Mouse (Mus musculus): ENCODE data around the gene Mto1.
"Not testable (repeated sequence)": the region's sequence is repeated elsewhere in the genome, so short reads cannot be mapped to it uniquely, and the experiment has no call there.

The Mto1 gene

DNA sequence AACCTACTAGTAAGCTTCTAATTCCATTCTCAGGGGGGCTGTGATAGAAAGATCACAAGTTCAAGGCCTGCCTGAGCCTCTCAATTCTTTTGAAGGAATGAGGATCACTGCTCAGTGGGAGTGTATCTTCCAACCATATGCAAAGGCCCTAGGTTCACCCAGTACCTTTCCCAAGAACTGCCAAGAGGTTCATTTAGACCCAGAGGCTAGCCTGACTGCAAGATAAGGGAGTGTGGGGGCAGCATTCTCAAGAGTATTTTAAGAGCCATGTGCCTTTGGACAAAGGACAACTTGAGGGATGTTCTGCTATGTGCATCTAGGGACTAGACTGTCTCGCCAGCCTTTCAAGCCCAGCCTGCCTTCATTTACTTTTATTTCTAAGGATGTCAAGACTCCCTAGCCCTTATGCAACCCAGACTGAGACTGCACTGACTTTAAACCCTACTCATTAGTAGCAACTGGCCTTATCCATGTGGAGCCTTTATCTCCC is 28.6 kb downstream of the Mto1 start:
- no peak for DNase-seq

DNA sequence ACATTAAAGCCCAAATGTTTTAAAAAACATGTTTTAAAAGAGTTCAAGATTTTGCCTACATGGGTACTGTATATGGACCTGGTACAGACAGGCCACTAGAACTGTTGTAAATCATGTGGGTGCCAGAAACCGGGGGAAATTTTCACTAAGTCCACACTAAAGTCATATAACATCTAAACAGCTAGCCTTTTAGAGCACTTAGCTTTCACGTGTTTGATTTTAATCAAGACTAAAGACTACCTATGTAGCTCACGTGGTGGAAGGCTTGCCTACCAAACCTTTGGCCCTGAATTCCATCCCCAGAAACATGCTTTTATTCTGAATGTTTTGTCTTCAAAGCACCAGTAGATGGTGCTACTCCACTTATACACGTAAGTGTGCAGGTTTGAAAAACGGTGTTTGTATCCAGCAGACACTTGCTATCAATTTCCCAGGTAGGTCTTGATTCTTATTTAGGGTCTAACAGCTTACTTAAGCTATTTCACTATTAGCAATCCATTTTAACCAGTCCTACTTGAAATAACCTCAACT is 29.1 kb downstream of the Mto1 start:
- no peak for DNase-seq

DNA sequence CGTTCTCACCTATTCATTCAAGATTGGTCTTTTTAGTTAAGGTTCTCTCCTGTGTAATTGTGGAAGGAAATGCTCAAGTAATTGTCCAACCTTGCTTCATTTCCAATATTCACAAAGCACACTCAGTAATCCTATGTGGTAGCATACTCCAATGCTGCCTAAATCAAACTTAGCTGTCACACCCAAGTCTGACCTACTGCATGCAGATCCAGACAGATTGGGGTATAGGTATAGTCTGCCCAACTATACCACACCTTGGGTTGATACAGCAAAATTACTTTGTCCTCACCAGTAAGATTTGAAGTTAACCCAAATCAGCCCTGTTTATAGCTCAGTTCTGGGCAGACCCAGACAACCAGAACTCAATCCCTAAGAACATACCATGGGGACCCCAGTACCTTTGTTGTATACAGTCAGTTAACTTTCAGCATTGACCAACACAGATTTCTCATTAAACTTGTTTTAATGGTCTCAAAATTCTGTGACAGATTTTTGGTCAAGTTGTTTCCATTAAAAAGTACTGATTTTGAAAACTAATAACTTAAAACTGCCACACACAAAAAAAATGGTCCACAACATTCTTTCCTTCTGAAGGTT is 30.1 kb downstream of the Mto1 start:
- DNase-seq = not testable (repeated sequence)

DNA sequence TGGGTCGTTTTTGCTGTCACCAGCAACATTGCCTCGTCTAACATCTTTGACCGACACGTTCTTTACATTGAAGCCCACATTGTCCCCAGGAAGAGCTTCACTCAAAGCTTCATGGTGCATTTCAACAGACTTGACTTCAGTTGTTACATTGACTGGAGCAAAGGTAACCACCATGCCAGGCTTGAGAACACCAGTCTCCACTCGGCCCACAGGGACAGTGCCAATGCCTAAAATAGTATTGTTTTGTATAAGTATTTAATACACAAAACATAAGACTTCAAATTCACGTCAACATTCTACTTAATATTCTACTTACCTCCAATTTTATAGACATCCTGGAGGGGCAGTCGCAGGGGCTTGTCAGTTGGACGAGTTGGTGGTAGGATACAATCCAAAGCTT is 31.3 kb downstream of the Mto1 start:
- DNase-seq = not testable (repeated sequence)

DNA sequence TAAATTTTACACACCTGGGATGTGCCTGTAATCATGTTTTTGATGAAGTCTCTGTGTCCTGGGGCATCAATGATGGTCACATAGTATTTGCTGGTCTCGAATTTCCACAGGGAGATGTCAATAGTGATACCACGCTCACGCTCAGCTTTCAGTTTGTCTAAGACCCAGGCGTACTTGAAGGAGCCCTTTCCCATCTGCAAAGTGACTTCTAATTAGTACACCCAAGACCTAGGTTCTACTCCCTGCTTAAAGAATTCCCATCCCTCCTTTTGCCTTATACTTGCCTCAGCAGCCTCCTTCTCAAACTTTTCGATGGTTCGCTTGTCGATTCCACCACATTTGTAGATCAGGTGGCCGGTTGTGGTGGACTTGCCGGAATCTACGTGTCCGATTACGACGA is 32.2 kb downstream of the Mto1 start:
- not testable (repeated sequence) for DNase-seq

DNA sequence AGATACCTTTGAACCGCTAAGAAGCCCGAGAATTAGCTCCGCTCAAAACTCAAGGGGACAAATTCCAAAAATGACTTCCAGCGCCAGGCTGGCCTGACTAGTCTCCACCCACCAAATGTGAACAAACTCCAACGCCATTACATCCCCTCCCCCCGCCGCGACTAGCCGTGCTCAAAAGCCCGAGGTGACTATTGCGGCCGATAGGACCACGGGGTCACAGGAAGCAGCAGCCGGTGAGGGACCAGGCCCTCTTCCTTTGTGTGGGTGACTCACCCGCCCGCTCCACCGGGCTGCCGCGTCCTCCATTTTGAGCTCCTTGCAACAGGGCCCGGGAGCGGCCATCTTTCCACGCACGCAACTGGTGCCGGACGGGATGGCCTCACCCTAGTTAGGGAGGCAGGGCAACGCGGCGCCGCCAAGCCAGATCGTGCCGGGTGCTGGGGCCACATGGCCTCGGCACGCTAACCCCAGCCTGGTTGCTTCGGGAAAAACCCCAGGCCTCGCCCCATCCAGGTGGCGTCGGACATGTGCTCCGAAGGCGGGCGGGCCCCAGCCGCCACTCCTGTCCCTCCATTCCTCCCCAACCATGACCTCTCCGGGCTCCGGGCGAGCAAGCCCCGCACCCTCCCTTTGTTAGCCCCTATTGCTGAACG is 32.8 kb downstream of the Mto1 start:
- DNase-seq = peak; percentile 72

DNA sequence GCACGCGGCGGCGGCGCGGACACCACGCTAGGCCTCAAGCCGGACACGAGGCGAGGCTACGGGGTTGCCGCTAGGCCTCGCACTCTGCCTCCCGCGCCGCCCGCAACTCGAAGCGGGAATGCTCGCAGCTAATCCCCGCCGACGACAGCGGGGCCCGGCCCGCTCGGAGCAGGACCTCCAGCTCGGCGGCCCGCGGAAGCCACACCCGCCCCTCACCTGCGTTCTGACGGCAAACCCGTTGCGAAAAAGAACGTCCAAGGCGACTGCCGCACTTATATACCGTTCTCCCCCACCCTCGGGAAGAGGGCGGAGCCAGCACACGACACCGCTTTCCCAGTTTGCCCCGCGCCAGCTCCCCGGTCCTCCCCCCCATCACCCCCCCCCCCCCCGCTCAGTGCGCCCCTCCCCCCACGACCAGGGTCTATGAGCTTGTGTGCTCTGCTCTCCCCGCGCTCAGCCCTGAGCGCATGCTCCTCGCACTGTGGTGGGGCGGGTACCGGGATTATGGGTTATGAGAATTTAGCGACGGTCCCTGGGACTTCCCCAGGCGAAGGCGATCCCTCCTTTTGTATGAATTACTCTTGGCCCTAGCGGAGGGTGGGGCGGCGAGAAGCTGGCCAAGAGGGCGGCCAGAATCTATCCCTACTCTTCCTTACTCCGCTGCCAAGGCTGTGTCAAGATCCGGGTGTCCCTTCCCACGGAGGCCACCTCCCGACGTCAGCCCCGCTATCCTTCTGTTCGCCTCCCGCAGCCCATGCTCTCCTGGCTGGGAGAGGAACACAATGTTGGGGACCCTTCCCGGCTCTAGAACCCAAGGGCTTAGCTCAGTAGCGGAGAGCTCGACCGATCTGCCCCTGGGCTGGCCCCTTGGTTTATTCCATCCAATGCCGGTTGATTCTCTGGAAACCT is 33.7 kb downstream of the Mto1 start:
- peak; percentile 88 for DNase-seq

DNA sequence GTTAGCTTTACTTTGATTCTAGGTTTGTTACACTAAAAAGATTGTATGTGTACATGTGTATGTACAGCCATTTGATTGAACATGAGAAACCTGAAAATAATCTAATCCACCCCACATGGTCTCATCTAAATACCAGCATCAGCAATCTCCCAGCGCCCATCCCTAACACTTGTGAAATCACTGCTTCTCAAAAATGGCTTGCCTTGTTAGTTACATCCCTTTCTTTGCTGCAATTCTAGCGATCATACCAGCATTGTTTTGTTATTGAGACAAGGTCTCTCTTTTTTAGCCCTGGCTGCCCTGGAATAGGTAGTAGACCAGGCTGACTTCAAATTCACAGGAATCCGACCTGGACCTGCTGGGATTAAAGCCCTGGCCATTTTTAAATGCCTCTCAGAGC is 34.4 kb downstream of the Mto1 start:
- no peak for DNase-seq

DNA sequence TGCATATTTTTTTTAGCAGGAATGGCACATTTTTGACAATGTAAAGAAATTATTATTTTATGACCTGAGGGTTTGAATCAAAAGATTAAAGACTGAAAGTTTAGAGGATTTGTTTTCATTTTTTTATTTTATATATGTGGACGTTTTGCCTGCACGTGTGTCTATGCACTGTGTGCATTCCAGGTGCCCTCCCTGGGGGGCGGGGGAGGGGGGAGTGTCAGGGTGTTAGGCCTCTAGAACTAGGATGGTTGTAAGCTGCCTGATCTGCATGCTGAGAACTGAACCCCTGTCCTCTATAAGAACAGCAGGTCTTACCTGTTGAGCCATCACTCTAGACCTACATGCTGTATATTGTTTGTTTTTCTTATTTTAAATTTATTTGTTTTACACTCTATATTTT is 36.7 kb downstream of the Mto1 start:
- DNase-seq = no peak

DNA sequence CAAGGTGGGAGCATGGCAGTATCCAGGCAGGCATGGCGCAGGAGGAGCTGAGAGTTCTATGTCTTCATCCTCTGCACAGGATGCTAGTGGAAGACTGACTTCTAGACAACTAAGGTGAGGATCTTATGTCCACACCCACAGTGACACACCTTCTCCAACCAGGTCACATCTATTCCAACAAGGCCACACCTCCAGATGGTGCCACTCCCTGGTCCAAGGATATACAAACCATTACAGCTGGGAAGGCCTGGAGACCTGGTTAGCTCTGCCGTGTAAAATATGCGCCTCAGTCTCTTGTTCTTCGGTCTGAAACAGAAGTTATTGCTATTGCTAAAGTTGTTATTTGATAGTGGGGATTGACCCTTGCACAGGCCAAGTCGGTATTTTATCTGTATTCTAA is 40.0 kb downstream of the Mto1 start:
- not testable (repeated sequence) for DNase-seq

DNA sequence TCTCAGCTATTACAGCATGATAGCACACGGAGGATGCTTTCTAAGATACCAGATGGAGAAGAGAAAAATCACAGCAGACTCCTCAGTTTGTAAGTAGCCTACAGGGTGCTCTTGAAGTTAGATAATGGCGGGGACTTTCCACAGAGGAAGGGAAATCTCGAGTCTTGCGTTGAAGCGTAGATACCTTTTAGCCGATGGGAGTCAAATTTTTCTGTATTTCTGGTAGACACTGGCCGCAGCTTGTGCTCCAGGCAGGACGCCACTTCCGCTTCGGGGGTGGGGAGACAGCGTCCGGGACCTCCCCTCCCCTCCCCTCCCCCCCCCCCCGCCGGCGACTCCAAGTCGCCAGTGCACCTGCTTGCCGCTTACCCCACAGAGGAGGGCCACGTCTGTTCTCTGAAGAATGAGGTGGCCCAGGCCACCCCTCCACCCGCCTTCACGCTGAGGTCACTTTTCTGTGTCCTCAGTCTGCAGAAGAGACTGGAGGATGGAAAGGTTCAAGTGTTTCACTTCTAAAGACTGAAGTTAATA is 40.9 kb downstream of the Mto1 start, which contains the start of gene Eef1a1:
Gene Eef1a1, minus strand, starts transcription at position 262 of the 531 bp plus-strand sequence.
- peak; percentile 41 for DNase-seq

DNA sequence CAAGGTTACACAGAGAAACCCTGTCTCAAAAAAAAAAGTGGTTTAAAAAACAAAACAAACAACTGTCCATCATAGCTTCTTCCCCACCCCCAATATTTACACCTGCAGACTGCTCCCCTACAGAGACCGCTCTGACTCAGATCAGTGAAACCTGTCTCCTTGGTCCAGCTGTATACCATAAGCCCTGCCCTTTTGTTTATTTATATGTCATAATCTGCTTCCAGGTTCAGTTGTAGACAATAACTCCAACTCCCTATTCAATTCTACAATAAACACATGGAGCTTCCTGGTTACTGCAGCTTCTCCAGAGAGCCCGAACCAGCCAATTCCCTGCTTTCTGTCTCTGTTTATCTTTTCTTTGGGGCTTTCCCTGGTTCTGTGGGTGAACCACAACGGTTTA is 43.2 kb downstream of the Mto1 start:
- no peak for DNase-seq

DNA sequence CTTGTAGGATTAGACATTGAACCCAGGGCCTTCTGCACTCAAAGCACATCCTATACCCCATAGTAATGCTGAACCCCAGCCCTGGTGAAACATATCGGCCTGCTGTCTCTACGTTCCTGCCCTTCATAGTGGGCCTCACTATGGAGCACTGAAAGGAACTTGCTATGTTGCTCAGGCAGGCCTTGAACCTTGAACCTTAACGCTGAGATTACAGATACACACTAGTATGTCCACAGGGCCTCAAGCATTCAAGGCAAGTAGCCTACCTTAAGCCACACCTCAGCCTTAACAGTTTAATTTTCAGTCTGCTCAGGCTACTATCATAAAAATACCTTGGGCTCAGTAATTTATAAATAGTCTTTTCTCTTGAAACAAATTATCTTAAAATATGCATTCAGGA is 44.2 kb downstream of the Mto1 start:
- no peak for DNase-seq

DNA sequence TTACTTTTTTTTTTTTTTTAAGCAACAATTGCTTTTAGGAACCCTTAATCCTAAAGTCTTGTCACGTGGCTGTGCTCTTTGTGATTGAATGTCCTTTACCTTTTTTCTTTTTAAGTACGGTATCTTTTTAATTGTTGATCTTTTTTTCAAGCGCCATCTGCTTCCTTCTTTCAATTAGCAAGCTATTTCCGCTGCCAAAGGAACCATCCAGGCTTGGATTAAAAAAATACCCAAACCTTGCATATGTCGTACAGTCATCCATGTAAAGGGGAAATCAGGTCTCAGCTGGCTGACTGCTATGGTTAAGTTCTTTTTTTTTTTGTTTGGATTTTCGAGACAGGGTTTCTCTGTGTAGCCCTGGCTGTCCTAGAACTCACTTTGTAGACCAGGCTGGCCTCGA is 45.2 kb downstream of the Mto1 start:
- DNase-seq = no peak

DNA sequence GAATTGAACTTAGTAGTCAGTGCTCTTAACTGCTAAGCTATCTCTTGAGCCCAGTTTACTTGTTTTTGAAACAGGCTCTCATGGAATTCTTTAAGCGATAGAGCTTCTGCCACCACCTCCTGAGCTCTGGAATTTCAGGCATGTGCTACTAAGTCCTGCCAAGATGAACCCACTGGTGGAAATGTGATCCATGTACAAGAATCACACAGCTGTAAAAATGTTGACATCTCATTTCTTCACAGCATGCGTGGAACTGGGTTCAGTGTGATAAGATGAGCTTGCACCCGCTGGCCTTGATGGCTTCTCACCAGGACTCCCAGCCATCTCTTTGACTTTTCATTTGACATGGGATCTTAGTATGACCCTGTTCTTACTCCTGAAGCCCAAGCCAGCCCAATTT is 52.4 kb downstream of the Mto1 start:
- DNase-seq = no peak

DNA sequence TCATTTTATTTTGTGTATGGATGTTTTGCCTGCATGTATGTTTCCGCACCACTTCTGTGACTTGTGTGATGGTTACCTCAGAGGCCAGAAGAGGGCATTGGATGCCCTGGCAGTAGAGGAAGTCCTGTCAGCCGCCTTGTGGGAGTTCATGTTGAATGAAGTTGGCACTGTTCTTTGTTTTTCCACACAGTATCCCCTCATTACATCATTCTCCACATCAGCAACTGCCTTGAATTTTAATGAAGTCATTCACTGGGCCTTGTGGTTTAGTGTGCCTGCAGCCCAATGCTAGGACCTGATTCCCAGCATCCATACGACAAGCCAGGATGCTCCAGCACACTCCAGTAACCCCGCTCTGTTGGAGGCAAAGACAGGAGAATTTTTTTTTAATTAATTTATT is 53.3 kb downstream of the Mto1 start:
- DNase-seq = no peak

DNA sequence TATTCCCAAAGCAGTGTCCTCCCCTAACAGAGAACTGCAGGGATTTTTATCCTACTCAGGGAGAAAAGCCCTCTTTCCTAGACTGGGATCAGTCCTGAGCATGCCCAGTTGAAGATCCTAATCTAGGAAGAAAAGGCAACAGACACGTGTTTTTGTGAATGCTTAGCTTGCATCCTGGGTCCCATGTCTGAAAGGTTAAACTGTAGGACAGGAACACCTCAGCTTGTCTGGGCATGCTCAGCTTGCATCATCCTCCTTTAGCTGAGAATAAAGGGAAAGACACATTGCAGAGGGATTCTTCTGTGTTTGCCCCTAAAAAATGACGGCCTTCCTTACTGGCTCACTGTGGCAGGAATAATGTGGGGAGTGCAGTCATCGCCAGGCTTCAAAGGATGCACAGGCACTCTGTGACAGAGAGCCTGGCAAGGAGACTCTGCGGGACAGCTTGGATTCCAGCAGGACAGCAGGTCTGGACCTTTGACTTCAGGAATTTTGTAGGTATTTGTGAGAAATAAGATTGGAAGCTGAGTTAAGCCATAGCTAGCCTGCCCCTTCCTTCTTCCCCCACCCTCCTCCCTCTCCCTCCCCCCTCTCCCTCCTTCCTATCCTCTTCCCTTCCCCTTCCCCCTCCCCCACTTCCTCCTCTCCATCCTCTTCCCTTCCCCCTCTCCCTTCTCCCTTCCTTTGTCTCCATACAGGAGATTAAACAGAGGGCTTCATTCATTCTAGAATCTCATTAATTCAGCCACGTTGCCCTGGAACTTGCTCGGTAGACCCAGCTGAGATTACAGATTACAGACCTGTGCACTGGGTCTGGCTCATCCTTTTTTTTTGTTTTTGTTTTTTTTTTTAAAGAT is 55.4 kb downstream of the Mto1 start:
- DNase-seq = no peak

DNA sequence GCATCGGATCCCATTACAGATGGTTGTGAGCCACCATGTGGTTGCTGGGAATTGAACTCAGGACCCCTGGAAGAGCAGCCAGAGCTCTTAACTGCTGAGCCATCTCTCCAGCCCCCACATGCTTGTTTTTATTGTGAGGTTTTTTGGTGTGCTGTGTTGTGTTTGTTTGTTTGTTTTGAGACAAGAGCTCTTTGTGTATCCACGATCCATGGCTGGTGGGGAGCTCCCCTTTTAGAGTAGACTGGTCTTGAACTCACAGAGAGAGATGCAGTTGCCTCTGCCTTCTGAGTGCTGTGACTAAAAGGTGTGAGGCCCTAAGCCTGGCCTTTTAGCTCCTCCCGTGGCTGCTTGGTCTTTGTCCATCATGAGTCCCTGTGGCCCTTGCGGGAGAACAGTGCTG is 56.1 kb downstream of the Mto1 start:
- DNase-seq = no peak

DNA sequence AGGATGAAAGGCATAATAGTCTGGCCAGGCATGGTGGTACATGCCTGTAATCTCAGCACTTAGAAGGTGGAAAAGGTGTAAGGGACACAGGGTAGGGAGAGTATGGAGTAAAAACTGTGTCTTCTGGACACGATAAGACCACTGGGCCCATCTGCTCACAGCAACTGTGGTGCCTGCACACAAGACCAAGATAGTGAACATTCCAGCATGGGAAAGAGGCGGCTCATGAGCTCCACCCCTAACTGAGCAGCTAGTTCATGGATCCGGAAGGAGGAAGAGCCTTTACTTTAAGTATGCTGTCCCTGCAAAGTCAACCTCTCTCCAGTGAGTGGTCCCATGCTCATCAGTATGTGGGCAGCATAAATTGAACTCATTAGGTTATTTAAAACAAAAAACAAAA is 56.7 kb downstream of the Mto1 start:
- DNase-seq = no peak

DNA sequence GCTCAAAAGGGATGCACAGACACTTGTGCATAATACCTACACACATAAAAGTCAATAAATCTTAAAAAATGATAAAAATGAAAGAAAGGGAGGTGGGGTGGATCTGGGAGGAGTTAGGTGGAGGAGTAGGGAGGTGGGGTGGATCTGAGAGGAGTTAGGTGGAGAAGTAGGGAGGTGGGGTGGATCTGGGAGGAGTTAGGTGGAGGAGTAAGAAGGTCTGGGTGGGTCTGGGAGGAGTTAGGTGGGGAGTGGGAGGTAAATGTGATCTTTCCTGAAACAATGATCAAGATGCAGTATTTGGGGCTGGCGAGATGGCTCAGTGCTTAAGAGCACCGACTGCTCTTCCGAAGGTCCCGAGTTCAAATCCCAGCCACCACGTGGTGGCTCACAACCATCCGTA is 57.2 kb downstream of the Mto1 start:
- DNase-seq = no peak

DNA sequence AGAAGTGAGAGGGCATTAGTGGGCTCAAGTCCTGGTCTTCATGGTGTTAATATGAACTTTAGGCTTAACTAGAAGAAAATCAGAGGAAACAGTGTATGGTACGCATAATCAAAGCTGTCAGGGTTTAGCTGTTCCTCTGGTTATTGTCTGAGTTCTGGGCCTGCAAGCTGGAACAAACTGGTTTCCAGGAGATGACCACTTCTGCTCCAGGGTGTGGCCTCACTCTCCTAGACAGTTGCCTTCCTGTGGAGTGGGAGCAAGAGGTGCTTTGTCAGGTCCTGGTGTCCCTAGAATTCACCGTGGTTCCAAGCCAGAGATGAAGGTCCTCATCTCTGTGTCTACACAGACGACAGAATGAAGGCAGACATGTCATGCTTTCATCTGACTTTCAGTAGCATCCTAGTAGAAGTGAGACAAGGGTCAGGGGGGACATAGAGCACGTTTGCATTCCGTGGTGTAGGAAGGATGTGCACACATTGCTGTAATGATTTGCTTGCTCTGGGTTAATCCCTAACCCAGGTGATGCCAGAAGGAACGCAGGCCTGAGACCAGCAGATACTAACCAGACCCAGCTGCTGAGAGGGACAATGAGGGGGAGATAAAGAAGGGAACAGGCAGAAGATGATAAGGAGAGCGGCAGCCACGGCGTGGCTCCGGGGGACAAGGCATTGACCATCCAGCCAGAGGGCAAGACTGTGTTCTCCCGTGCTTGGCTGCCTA is 58.2 kb downstream of the Mto1 start:
- no peak for DNase-seq

DNA sequence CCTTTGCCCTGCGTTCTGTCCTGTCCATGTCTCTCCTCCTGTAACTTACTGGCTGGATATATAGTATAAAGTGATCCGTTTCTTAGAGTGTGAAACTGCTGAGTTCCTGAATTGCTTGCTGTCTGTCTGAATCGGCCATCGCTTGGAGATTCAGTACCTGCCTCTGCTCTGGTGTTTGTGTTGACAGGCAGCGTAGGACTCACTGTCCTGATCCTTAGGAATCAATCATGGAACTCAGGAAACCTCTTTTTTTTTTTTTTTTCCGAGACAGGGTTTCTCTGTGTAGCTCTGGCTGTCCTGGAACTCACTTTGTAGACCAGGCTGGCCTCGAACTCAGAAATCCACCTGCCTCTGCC is 58.7 kb downstream of the Mto1 start:
- no peak for DNase-seq
